Comparison of ENCODE assay signal across 18 mouse cellular contexts in genomic region chr2:170110306-170110705, GRCm38 (mm10).
"Had no signal": no experiment of that assay in that cellular context is flagged by ENCODE, and none has a peak within 500 bp of the region (broad histone marks: within the 10 kb centered on the region; RNA-seq: fewer than 3 reads in every experiment).

No protein-coding gene starts in this region.

- H3K27ac ChIP-seq: kidney, postnatal 0 days; layer of hippocampus, adult 2 months; liver, embryonic 14.5 days; lung, embryonic 15.5 days; midbrain, embryonic 13.5 days had no signal

- H3K4me2 ChIP-seq: lung, embryonic 15.5 days; midbrain, embryonic 13.5 days; neural tube, embryonic 13.5 days had no signal

- H3K9ac ChIP-seq: liver, embryonic 14.5 days; lung, embryonic 15.5 days; midbrain, embryonic 13.5 days; neural tube, embryonic 13.5 days had no signal

- DNase-seq: layer of hippocampus, adult 9-11 months; lung, adult 18-20 months; lung, postnatal 10 days; lung, postnatal 36 days; retina, postnatal 1 day; right cerebral cortex, postnatal 25 days; thymus, postnatal 36 days had no signal

- H3K4me3 ChIP-seq: layer of hippocampus, adult 2 months; lung, embryonic 15.5 days; megakaryocyte, embryonic 14.5 days; midbrain, embryonic 10.5 days; midbrain, embryonic 13.5 days; myocyte; neural tube, embryonic 13.5 days had no signal

- H3K27me3 ChIP-seq: lung, embryonic 15.5 days; megakaryocyte, embryonic 14.5 days; midbrain, embryonic 13.5 days; neural tube, embryonic 13.5 days had no signal

- ATAC-seq: hindbrain, embryonic 16.5 days; midbrain, embryonic 13.5 days; midbrain, embryonic 16.5 days had no signal

- H3K9me3 ChIP-seq: lung, embryonic 15.5 days; megakaryocyte, embryonic 14.5 days; midbrain, embryonic 10.5 days; midbrain, embryonic 13.5 days; neural tube, embryonic 13.5 days had no signal
